Comparison of ENCODE assay signal across 12 mouse cellular contexts in the genomic region with DNA sequence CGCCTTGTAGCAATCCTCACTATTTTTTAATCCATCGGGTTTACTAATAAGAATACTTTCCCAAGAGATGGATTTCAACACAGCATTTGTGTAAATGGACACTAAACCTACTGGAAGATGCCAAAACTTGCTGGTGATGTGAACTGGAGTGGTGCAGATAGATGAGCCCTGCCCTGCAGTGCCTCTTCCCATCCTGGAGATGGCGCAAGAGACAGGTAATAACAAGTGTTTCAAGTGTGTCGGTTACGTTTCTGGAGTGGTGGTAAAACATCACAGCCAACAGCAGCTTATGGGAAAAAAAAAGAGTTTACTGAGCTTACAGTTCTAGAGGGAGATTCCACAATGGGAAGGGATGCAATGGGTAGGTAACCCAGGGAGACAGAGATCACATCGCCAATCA. TPM values are rescaled to one million over a fixed set of nuclear protein-coding genes. Genes with fewer than 3 reads are reported as not detected.
DNase-seq lines count a peak whose midpoint lies in the region; ATAC-seq and TF ChIP-seq lines count a peak whose summit lies in the region.
"Had no signal": no experiment of that assay in that cellular context is flagged by ENCODE, and none has a peak within 500 bp of the region (broad histone marks: within the 10 kb centered on the region; RNA-seq: fewer than 3 reads in every experiment).

No protein-coding gene starts in this region.

- no peak for ATAC-seq in midbrain, postnatal 0 days (ENCODE audit: low FRiP score)
- ATAC-seq in midbrain, embryonic 13.5 days = no peak

- H3K27me3 ChIP-seq in midbrain, postnatal 0 days (ENCODE audit: insufficient read depth, low read length) = no peaks in the 10 kb centered on the region
- no peaks in the 10 kb centered on the region for H3K27me3 ChIP-seq in midbrain, embryonic 13.5 days
- H3K27me3 ChIP-seq: neural tube, embryonic 13.5 days had no signal

- no peaks in the 10 kb centered on the region for H3K36me3 ChIP-seq in midbrain, postnatal 0 days (ENCODE audit: insufficient read depth, low read length)
- no peaks in the 10 kb centered on the region for H3K36me3 ChIP-seq in midbrain, embryonic 13.5 days
- H3K36me3 ChIP-seq: neural tube, embryonic 13.5 days had no signal

- peak; percentile 45 for TF ChIP-seq CTCF in gastrocnemius, adult 2 months (IDR thresholded peaks at IDR 0.05)
- TF ChIP-seq CTCF in midbrain, postnatal 0 days (IDR thresholded peaks at IDR 0.05) = peak; percentile 37

- WGBS in midbrain, postnatal 0 days = 60% methylated on average over 6 of the region's 6 CpGs
- 55% methylated on average over 6 of the region's 6 CpGs for WGBS in midbrain, embryonic 13.5 days

- DNase-seq in gastrocnemius, adult 2 months = no peak
- DNase-seq in gastrocnemius, postnatal 4 days (ENCODE audit: low spot score in 2 of 2) = no peak
- DNase-seq in midbrain, postnatal 0 days (ENCODE audit: low spot score) = no peak
- peak; percentile 76 for DNase-seq in ZHBTc4 (ENCODE audit: low read depth, low spot score)
- peak; percentile 21 for DNase-seq in retina, postnatal 1 day
- no peak for DNase-seq in heart, adult 18-20 months
- DNase-seq in spleen, adult 18-20 months = no peak
- DNase-seq: cerebellum, adult 9-11 months; layer of hippocampus, postnatal 36 days had no signal

- intact Hi-C loops in gastrocnemius, adult 2 months (cut with DNase I) = no loop called here

- no peak overlapping the region for H3K9ac ChIP-seq in midbrain, postnatal 0 days (replicated peaks; ENCODE audit: low read length, poor library complexity, severe bottlenecking)
- no peak overlapping the region for H3K9ac ChIP-seq in midbrain, embryonic 13.5 days (replicated peaks)
- H3K9ac ChIP-seq: neural tube, embryonic 13.5 days had no signal

- H3K9me3 ChIP-seq in midbrain, postnatal 0 days (ENCODE audit: low read length) = no peaks in the 10 kb centered on the region
- H3K9me3 ChIP-seq in midbrain, embryonic 13.5 days = no peaks in the 10 kb centered on the region
- H3K9me3 ChIP-seq: neural tube, embryonic 13.5 days had no signal

- H3K4me3 ChIP-seq in gastrocnemius, adult 2 months = no peak overlapping the region
- no peak overlapping the region for H3K4me3 ChIP-seq in midbrain, postnatal 0 days (ENCODE audit: low read depth, low read length)
- no peak overlapping the region for H3K4me3 ChIP-seq in midbrain, embryonic 13.5 days (replicated peaks)
- H3K4me3 ChIP-seq: neural tube, embryonic 13.5 days had no signal

- no peaks in the 10 kb centered on the region for H3K4me1 ChIP-seq in midbrain, postnatal 0 days (ENCODE audit: insufficient read depth, low read length)
- H3K4me1 ChIP-seq in midbrain, embryonic 13.5 days (replicated peaks) = no peaks in the 10 kb centered on the region

- no peak overlapping the region for H3K4me2 ChIP-seq in midbrain, postnatal 0 days (ENCODE audit: low read depth, low read length, poor library complexity, severe bottlenecking)
- no peak overlapping the region for H3K4me2 ChIP-seq in midbrain, embryonic 13.5 days (replicated peaks)
- H3K4me2 ChIP-seq: neural tube, embryonic 13.5 days had no signal

- no peak overlapping the region for H3K27ac ChIP-seq in gastrocnemius, adult 2 months
- no peak overlapping the region for H3K27ac ChIP-seq in midbrain, postnatal 0 days (ENCODE audit: low read depth, low read length)
- no peak overlapping the region for H3K27ac ChIP-seq in midbrain, embryonic 13.5 days
- H3K27ac ChIP-seq: macrophage; neural tube, embryonic 13.5 days had no signal

RNA-seq across cellular contexts. Expression of gene Sfrp2, which starts 51.5 kb away (rescaled TPM):
- total RNA-seq in gastrocnemius, adult 2 months (2021) = 1 to 10 TPM; 1.2 to 7.1 TPM
- total RNA-seq in gastrocnemius, postnatal 4 days (2021) = 10 to 100 TPM; 36.2 to 38.2 TPM
- total RNA-seq in midbrain, postnatal 0 days (2014; rRNA removed) = 30.8 and 70.0 TPM in 2 replicates
- 32.8 and 34.1 TPM in 2 replicates for polyA plus RNA-seq in midbrain, postnatal 0 days (2015; fragmentation: Nextera tagmentation; extraction: Ambion mirVana)
- polyA plus RNA-seq in midbrain, embryonic 13.5 days (2015; fragmentation: Nextera tagmentation; extraction: Ambion mirVana) = 35.7 and 41.2 TPM in 2 replicates
- 1 to 10 TPM; 4.8 to 4.9 TPM for total RNA-seq in heart, adult 18-20 months (2021)
- polyA plus RNA-seq: macrophage had no signal

Comparison
In these comparisons a context has a peak if more than half of its experiments do, and no peak if none do; other contexts are left out.
1. DNase-seq: peak in ZHBTc4 (single experiment) and retina, postnatal 1 day (single experiment); none in gastrocnemius, adult 2 months (single experiment), gastrocnemius, postnatal 4 days (0 of 2), midbrain, postnatal 0 days (single experiment), heart, adult 18-20 months (0 of 2) and spleen, adult 18-20 months (0 of 2).